Mouse (Mus musculus) monocyte, adult 2 months (primary cell): ENCODE measurements at regions not wholly inside any gene's neighbourhood (a gene's known extent, or its start where the extent isn't known, plus 50 kb on each side); places are given as distances from the start of the nearest gene placed in this dataset.
"Not testable (repeated sequence)": the region's sequence is repeated elsewhere in the genome, so short reads cannot be mapped to it uniquely, and the experiment has no call there.

ENCODE experiments used
- DNase-seq, 2 experiments: peaks; one replicate each; pipeline ENCODE4 v3.0.0; 2022; ENCODE audit warnings: low spot score in 2 of 2, low read depth in 1 of 2

DNA sequence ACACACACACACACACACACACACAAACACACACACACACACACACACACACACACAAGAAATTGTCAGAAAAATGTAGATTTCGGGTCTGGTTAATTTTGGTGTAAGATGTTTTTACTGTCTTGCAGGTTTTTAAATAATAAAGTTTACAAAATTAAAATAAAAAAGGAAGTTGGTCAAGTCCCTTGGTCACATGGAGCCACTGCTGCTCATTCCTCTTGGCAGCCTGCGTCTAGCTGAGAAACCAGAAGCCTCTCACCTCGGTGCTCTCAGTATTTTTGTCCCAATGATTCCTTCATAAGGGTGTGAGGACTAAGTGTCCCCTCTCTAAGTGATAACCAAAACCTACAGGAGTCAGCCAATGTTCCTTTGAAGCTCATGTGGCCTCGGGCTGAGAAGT is 76.8 kb upstream of the Smg1 start:
- DNase-seq: no peak

DNA sequence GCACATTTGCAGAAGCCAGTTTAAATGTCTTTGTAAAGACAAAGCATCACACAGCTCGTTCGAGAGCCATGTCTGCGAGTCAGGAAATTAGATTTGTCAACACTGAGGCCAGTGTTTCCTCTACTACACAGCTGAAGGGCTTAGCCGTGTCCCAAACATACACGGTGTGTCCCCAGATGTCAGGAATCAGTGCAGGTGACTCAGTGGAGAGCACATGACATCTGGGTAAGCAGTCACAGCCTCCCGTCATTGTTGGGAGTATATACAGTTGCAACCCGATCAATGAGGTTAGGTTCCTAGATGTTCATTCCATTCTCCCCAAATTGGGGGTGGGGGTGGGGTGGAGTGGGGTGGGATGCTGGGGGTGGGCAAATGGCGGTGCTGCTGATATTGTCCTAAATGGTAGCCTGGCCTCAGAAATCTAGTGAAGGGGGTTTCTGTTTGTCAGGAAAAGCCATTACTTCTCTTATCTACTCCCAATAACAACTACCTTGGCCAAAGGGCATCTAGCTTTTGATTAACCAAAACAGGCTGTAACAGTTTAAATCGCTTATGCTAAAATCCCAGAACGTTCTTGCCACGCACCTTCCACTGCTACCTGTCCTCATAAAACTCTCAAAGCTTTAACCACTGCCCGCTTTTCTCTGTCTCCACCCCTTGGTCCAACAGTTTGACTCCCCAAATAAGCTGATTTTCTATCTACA is 75.1 kb upstream of the Smg1 start:
- DNase-seq: no peak

DNA sequence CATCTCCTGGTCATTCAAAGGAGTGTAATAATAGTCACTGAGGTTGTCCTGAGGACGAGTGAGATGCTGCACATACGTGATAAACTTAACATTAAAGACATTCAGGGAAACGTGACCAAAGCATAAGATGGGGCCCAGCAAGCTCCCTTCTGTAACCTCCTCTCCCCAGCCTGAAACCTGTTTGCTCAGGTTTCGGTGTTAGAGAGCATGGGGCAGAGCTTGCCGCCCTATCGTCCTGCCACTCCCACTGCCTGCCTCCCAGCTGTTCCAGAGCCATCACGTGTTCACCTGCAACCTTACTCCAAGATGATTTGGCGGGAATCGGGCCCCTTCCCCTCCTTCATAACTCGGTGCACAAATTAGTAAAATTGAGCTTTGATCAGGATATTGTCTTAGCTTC is 71.4 kb upstream of the Smg1 start:
- DNase-seq: not testable (repeated sequence)

DNA sequence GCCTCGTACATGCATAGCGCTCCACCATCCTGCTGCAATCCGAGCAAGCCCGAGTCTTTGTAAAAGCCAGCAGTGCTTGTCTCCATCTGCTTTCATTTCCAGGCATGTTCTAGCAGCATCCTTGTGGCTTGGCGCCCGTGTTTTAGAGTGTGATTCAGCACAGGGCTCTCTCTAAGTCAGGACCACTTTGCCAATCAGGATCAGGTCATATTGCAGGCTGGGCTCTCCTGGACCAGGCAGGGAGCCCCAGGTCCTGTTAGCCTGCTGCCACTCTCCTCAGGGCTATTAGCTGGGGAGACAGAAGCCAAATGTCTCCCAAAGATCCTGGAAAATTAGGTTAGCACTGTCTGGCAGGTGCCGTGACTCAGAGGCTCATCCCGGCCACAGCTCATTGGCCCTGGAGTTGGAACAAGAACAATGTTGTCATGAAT is 70.8 kb upstream of the Smg1 start:
- no peak for DNase-seq

DNA sequence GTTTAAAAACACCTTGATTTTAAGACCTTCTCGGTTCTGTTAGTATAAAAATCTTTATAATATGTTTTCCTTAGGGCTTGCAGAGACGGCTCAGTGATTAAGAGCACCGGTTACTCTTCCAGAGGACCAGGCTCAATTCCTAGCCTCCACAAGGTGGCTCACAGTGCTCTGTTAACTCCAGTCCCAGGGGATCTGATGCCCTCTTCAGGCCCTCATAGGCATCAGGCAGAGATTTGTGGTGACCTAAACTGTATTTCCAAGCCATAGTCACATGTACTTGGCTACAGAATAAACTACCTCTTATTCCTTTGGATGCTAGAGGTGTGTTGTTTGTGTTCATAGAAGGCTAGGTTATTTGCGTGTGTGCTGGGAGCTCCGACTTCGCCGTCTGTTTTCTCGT is 70.3 kb upstream of the Smg1 start:
- DNase-seq: no peak

DNA sequence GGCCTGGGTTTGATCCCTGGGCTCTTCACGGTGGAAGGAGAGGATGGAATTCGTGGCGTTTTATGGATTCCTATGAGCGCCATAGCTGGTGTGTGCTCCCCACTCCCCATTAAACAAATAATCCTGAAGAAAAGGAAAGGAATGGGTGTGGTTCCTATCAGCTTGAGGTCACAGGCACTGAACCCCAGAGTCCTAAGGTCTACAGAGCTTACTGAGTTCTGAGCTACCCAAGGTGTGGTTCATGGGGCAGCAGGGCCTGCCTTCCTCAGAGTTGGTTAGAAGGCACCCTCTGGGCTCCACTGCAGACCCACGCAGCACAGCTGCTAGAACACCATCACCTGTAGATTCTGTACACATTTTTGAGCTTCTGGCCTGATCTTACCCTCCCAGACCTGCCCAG is 66.3 kb upstream of the Smg1 start:
- no peak for DNase-seq

DNA sequence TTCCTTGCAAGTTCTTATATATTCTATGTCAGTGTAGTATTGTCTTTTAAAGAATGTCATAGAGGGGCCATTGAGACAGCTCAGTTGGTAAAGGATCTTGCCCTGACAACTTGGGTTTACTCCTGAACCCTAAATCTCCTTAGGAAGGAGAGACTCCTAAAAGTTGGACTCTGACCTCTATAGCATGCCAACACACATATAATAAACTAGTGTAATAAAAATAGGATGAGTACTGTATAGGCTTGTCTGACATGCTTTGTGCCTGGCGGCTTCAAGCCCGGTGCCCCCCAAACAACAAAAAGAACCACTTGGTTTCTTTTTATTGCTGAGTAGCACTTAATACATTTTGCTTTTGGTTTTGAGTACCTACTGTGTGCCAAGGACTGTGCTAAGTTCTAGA is 65.4 kb upstream of the Smg1 start:
- no peak for DNase-seq

DNA sequence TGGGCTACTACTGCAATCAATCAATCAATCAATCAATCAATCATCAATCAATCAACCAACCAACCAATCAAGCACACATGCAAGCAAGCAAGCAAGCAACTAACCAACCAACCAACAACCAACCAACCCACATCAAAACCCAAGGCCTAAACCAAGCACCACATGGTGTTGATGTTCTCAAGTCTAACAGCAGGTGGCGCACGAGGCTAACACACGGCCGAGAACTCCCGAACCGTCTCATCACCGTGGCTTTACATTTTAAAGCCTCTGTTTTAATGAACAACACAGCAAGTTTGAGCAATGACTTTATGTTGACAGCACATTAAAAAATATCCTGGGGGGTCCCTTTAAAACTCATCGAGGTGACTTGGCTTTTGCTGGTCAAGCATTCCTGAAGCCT is 61.3 kb upstream of the Smg1 start:
- peak in 1 of 2 experiments; percentile 44 for DNase-seq

DNA sequence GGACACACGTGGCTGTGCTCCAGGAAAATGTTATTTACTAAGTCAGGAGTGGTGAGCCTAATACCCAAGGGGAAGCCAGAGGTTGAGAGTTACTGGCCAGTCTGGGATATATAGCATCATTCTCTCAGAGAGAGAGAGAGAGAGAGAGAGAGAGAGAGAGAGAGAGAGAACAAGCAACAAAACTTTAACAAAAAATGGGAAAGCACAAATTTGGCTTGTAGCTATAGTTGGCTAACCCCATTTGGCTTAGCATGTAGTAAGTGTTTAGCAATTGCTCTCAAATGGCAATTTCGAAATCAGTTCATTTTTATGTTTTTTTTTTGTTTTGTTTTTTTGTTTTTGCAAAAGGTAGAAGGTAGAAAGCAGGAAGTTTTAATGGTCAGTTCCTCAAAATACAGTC is 60.9 kb upstream of the Smg1 start:
- DNase-seq: no peak

DNA sequence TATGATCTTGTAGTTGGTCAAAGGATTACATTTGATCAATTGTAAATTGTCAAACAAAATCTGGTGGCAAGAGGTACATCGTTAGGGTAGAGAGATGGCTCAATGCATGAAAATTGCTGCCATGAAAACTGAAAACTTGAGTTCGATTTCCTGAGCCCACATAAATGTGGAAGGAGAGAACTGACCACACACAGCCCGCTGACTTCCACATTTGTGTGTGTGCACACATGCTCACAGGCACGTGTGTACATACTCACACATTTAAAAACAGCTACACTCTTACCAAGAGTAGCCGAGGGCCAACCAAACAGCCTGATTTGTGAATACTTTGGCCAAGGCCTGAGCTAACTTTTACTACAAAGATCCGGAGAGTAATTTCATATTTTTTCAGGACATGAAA is 60.5 kb upstream of the Smg1 start:
- no peak for DNase-seq

DNA sequence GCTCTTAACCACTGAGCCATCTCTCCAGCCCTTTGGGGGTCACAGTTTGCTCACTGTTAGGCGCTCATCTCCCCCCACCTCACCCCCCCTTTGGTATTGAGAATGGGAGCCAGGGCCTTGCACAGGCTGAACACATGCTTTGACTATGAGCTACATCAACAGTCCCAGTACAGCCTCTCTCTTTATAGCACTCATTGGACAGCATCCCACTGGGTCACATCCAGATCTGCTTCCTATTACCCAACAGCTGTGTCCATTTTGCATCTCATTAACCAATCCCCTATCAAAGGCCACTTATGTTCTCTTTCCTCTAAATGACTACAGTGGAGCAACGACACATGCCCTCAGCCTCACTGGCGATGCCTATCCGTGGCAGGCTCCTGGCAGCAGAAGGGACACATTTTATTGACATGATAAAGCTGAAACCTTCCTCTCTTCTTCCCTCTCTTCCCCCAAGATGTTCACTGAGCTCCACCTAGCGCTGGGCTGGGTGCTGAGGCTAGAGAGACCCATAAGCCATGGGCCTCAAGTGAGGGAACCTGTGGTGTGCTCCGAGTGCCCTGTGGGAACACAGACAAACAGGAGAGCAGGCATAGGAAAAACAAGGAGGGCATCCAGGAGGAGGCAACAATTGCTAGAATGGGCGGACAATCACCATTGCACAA is 57.3 kb upstream of the Smg1 start:
- no peak for DNase-seq

DNA sequence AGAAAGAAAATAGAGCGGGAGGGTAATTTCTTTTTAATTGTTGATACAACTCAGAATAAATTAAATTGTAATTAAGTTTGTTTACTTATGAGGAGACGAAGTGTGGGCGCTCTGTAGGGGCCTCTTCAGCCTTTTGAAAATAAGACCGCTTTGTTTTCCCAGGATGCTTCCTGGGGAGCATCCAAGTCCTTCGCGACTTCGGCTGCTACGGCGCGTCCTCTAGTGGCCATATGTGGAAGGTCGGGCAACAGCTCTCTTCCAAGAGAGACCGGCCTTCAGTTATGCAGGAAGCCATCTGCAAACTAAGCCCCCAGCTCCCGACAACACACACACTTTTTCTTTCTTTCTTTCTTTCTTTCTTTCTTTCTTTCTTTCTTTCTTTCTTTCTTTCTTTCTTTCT is 54.1 kb upstream of the Smg1 start:
- peak in 1 of 2 experiments; percentile 14 for DNase-seq

DNA sequence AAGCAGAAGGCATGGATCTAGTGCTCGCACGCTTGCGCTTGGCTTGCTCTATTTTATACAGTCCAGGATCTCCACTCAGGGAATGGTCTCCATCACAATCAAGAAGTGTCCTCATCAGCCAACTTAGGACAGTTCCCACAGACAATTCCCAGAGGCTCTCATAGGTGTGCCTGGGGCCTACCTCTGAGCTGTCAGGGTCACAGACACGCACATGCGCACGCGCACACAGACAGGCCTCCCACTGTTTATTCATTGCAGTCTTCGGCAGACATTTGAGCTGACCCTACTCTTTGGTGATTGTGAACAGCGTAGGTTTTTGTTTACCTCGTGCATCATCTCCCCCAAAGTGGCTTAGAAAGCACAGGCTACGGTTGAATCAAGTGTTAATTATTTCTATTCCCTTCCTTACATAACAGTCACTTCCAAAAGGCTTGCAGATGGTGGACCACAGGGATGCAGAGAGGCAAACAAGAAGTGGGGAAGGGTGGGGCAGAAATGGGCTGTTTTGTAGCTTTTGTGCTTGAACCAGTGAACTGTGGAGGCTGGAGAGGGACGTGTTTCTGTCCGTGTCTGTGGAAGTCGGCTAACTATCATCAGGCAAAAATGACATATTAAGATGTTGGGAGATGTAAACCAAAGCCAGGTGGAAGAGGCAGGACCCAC is 53.5 kb upstream of the Smg1 start:
- DNase-seq: no peak

DNA sequence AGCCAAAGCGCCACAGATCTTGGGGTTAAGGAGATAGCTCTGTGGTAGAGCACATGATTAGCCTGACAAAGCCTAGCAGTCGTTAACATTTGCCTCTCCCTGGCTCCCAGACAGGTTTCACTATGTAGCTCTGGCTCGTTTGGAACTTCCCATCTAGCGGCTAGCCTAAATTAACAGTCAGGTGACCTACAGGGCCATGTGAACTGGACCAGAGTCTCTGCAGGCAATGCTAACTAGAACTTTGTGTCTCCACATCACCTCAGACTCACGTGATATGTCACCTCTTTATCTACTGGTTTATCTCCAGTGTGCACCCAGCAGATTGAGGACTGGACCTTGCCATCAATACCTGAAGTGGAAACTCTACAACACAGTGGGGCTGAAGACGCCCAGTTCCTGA is 52.4 kb upstream of the Smg1 start:
- DNase-seq: no peak

DNA sequence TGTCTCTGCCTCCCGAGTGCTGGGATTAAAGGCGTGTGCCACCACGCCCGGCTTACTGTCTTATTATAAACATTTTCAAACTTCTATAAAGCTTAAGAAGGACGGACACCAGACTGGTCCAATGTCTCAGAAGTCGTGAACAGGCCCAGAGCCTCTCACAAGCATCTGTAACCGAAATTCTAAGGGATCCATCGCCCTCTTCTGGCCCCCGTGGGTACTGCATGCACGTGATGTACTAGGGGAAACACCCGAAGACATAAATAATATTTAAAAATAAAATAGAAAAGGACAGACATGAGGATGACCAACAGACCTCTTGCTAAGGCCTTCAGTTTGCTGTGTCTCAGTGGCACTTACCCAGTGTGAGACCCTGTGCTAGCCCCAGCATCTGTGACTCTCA is 51.8 kb upstream of the Smg1 start:
- DNase-seq: peak in 1 of 2 experiments; percentile 25

DNA sequence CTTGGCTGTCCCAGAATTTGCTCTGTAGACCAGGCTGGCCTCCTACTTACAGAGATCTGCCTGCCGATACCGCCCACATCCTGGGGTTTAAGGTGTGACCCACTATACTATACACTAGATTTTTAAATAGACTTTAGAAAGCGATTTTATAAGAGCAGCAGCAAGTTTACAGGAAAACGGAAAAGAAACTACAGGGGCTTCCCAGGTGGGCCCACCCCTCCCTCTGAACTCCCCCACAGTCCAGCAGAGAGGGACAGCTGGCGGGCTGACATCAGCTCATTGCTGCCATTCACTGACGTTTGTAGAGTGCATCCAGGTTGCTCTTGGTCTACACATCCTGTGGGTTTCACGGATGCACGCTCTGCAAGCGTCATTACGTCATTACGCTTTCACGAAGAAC is 51.2 kb upstream of the Smg1 start:
- no peak for DNase-seq
